Mouse (Mus musculus) liver, adult 2 months (tissue): ENCODE measurements around the gene Akr1b7. TPM values are rescaled to one million over a fixed set of nuclear protein-coding genes. Genes with fewer than 3 reads are reported as not detected.

Experiments
- DNase-seq: peaks from one replicate; pipeline ENCODE4 v3.0.0-alpha.2; 2011; ENCODE audit warnings: low read depth, low spot score; ENCODE audit errors: extremely low read depth
- H3K27ac ChIP-seq: fragments of 200-500 bp; replicated peaks from 2 replicates; pipeline ENCODE4 v1.5.1; 2012; ENCODE audit warnings: low read depth, mild to moderate bottlenecking, control low read depth, inconsistent platforms, low read length; ENCODE audit not compliant: insufficient read depth
- H3K27me3 ChIP-seq: fragments of 200-500 bp; 2 replicates; pipeline ENCODE4 v1.6.1; 2012; ENCODE audit warnings: mild to moderate bottlenecking, moderate library complexity, low read length, inconsistent platforms; ENCODE audit not compliant: control insufficient read depth, insufficient read depth
- H3K36me3 ChIP-seq: fragments of 200-500 bp; 2 replicates; pipeline ENCODE4 v1.6.1; 2012; ENCODE audit warnings: low read length, inconsistent platforms; ENCODE audit not compliant: control insufficient read depth, insufficient read depth
- H3K4me1 ChIP-seq: fragments of 200-500 bp; 2 replicates; pipeline ENCODE4 v1.6.1; 2011; ENCODE audit warnings: low read length; ENCODE audit not compliant: control insufficient read depth, insufficient read depth
- H3K4me3 ChIP-seq: fragments of 200-500 bp; 2 replicates; pipeline ENCODE4 v1.5.1; 2011; ENCODE audit warnings: low read depth, mild to moderate bottlenecking, control low read depth, low read length, moderate library complexity; ENCODE audit not compliant: insufficient read depth
- H3K79me2 ChIP-seq: fragments of 200-500 bp; 2 replicates; pipeline ENCODE4 v1.6.1; 2012; ENCODE audit warnings: inconsistent platforms, mild to moderate bottlenecking, low read length, moderate library complexity; ENCODE audit not compliant: control insufficient read depth, insufficient read depth
- H3K9ac ChIP-seq: fragments of 200-500 bp; 2 replicates; pipeline ENCODE4 v1.6.1; 2012; ENCODE audit warnings: low read depth, mild to moderate bottlenecking, control low read depth, inconsistent platforms, low read length
- CTCF ChIP-seq: fragments of 200-500 bp; IDR thresholded peaks from 2 replicates; pipeline ENCODE4 v1.5.1; 2011; ENCODE audit warnings: low read depth, low read length, control low read depth
- POLR2A ChIP-seq: fragments of 200-500 bp; IDR thresholded peaks from 2 replicates; pipeline ENCODE4 v1.6.1; 2011; ENCODE audit warnings: low read length, control low read depth; ENCODE audit not compliant: insufficient read depth; ENCODE audit errors: extremely low read depth
- WGBS: fragments of 180-500 bp; shearing (Covaris S2); methylation state at CpG from one replicate; pipeline ENCODE4 v1.1.7; 2018; 5-methylcytosine and 5-hydroxymethylcytosine counted together
- polyA plus RNA-seq: library from polyadenylated mRNA; depleted of rRNA; stranded (reverse); fragments of >200 nt; gene quantifications from 2 replicates; pipeline ENCODE4 v1.2.3, GENCODE M21; 2012; rRNA removed
- total RNA-seq: library from RNA; depleted of rRNA; stranded (reverse); fragments of >200 nt; gene quantifications from 2 replicates; pipeline ENCODE4 v1.2.3, GENCODE M21; 2014; rRNA removed

The Akr1b7 gene
- total and polyA plus RNA-seq, 2 experiments = 1.1 to 6.4 TPM

DNA sequence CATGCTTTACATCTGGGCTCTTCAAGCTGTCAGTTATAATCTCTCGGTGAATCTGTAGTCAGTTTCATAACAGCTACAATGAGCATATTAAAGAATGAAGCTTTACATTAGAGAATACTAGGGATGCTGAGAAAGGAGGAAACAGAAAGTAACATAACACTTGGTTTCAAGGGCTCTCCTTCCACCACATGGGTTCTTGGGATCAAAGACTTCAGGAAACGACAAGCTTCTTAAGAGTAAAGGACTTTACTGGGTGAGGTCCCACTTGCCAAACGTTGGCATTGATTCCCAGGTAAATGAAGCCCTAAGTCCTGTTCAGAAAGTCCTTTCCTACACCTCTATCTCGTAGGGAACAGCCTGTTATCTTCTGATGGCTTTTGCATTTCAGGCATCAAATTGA is 48.5 kb downstream of the Akr1b7 start:
- H3K9ac ChIP-seq = no peak overlapping the region
- no peaks in the 10 kb centered on the region for H3K79me2 ChIP-seq
- 49% methylated on average over 4 of the region's 4 CpGs for WGBS

DNA sequence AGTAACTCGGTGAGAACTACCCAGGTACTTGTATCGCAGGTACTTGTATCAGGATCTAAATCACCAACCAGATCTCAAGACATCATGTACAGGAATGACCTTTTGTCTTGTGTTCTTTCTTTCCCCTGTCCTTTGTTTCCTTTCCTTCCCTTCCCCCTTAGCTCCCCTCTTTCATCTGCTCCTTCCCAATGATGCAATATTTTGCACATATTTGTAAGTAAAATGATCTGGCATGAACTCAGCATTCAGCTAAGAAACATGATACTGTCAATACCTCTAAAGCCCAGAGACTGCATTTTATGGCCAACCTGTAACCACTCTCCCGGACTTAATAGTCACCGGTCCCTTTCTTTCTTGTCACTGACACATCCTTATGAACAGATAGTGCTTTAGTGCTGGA is 51.4 kb downstream of the Akr1b7 start:
- H3K4me1 ChIP-seq = no peaks in the 10 kb centered on the region
- no peak overlapping the region for H3K27ac ChIP-seq
- H3K27me3 ChIP-seq = no peaks in the 10 kb centered on the region
- no peaks in the 10 kb centered on the region for H3K79me2 ChIP-seq
- no peak overlapping the region for H3K9ac ChIP-seq
- no peak for DNase-seq
- H3K36me3 ChIP-seq = no peaks in the 10 kb centered on the region
- no peak for TF ChIP-seq POLR2A
- TF ChIP-seq CTCF = no peak
- H3K4me3 ChIP-seq = no peak overlapping the region
- WGBS = 91% methylated on average over 4 of the region's 4 CpGs

More for the DNA sequence above, 48.5 kb downstream of the Akr1b7 start:
- H3K27ac ChIP-seq = no peak overlapping the region
- no peak overlapping the region for H3K4me3 ChIP-seq
- no peaks in the 10 kb centered on the region for H3K4me1 ChIP-seq
- DNase-seq = no peak
- no peak for TF ChIP-seq CTCF
- no peak for TF ChIP-seq POLR2A
- H3K27me3 ChIP-seq = no peaks in the 10 kb centered on the region
- no peaks in the 10 kb centered on the region for H3K36me3 ChIP-seq

DNA sequence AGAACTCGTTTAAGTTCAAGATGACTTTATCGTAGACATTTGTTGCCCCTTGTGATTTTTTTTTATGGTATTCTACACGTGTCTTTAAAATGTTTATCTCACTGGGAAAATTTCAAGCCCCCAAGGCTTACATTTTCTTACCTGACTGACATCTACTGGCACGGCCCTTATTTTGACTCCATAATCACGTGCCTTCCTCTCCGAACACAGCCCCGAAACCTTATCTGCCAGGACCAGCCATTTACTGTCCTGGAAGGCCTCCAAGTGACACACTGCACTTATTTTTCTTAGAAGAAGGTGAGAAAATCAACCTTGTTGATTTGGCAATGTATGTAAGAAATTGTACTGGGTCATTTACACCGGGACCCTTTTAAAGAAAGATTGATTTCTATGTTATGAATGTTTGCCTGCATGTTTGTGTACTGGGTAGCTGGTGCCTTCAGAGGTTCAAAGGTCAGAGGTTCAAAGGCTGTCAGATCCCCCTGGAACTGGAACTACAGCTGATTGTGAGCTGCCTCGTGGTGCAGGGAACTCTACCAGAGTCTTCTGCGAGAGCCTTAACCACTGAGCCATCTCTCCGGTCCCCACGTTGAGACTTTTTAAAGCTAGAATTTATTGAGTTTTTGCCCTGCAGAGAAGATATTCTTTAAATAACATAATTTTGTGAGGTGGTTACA is 59.4 kb downstream of the Akr1b7 start:
- H3K4me3 ChIP-seq = no peak overlapping the region
- H3K4me1 ChIP-seq = peaks cover 10% of the 10 kb centered on the region
- peaks cover 1% of the 10 kb centered on the region; the same call in 1 of the 2 replicates for H3K79me2 ChIP-seq
- TF ChIP-seq POLR2A (no peak), CTCF (no peak)
- no peak overlapping the region for H3K27ac ChIP-seq
- no peaks in the 10 kb centered on the region for H3K36me3 ChIP-seq
- peak; percentile 82 for DNase-seq
- no peaks in the 10 kb centered on the region for H3K27me3 ChIP-seq
- WGBS = 44% methylated on average over 12 of the region's 12 CpGs
- H3K9ac ChIP-seq = no peak overlapping the region

Other genes starting within 250 kb of the Akr1b7 start
- gene Slc35b4, start 235.2 kb upstream of the Akr1b7 start, total RNA-seq = 9.7 and 13.2 TPM in 2 replicates
- 16.0 and 17.6 TPM in 2 replicates for gene Slc35b4, start 235.2 kb upstream of the Akr1b7 start, polyA plus RNA-seq
- gene Akr1b3, start 94.9 kb upstream of the Akr1b7 start, total RNA-seq = 17.5 and 18.3 TPM in 2 replicates
- 11.6 and 14.0 TPM in 2 replicates for gene Akr1b3, start 94.9 kb upstream of the Akr1b7 start, polyA plus RNA-seq
- gene Akr1b8, start 58.2 kb upstream of the Akr1b7 start, total RNA-seq = 2.9 and 4.4 TPM in 2 replicates
- gene Akr1b8, start 58.2 kb upstream of the Akr1b7 start, polyA plus RNA-seq = 0.73 and 1.5 TPM in 2 replicates
- 3.8 and 4.4 TPM in 2 replicates for gene Akr1b10, start 28.1 kb upstream of the Akr1b7 start, total RNA-seq
- gene Akr1b10, start 28.1 kb upstream of the Akr1b7 start, polyA plus RNA-seq = 1.4 and 1.7 TPM in 2 replicates
- gene Bpgm, start 63.9 kb downstream of the Akr1b7 start, total RNA-seq = 7.8 and 9.1 TPM in 2 replicates
- 7.0 and 7.1 TPM in 2 replicates for gene Bpgm, start 63.9 kb downstream of the Akr1b7 start, polyA plus RNA-seq
- 61.0 and 74.8 TPM in 2 replicates for gene Cald1, start 186.2 kb downstream of the Akr1b7 start, total RNA-seq
- 42.4 and 44.6 TPM in 2 replicates for gene Cald1, start 186.2 kb downstream of the Akr1b7 start, polyA plus RNA-seq